Mouse (Mus musculus) left cerebral cortex, adult 18-20 months (tissue): ENCODE data around the gene Foxd4. TPM values are rescaled to one million over a fixed set of nuclear protein-coding genes. Genes with fewer than 3 reads are reported as not detected.

Experiments
- DNase-seq, 2 experiments: peaks; one replicate each; pipeline ENCODE4 v3.0.0; 2021 to 2022; ENCODE audit warnings: low spot score in 2 of 2, mixed read lengths in 1 of 2
- long read RNA-seq, 2 experiments: library from polyadenylated mRNA; stranded (forward); transcript quantifications; one replicate each; pipeline ENCODE4 v2.0.0; 2021
- total RNA-seq, 2 experiments: library from RNA; stranded (reverse); gene quantifications; 2 replicates each; pipeline ENCODE4 v1.2.3; 2021

Foxd4 gene
- not detected for total RNA-seq
- long read RNA-seq, experiment 1, result 0 reads
- long read RNA-seq, experiment 2, result 0 reads

DNA sequence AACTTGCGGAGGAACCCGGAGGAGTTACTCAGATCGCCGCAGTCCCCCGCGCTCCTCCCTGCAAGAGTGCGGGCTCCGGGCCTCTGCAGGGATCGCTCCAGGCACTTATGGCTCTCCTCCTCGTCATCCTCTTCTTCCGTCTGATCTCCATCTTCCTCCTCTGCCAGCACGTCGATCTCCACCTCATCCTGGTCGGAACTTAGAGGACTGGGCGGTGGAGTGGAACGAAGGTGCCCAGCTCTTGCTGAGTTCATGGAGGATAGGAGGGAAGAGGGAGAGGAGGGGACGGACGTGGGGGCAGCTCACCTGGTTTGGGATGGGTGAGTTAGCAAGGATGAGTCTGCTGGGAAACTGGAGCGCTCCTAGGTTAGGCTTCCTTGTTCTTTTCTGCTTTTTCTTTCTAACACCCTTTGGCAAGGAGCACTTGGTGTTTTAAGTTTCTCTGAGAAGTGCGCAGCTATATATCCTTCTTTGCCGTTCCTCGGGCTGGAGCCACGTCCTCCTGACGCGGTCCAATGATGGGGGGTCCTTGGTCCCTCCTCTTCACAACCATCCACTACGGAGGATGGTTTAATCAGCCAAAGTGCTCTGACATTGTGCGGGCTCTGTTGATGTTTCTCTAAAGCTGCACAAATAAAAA, at the start of gene Foxd4:
Foxd4 (minus strand) TSS at position 617 of the 640 bp plus-strand sequence.
- DNase-seq, result no peak

DNA sequence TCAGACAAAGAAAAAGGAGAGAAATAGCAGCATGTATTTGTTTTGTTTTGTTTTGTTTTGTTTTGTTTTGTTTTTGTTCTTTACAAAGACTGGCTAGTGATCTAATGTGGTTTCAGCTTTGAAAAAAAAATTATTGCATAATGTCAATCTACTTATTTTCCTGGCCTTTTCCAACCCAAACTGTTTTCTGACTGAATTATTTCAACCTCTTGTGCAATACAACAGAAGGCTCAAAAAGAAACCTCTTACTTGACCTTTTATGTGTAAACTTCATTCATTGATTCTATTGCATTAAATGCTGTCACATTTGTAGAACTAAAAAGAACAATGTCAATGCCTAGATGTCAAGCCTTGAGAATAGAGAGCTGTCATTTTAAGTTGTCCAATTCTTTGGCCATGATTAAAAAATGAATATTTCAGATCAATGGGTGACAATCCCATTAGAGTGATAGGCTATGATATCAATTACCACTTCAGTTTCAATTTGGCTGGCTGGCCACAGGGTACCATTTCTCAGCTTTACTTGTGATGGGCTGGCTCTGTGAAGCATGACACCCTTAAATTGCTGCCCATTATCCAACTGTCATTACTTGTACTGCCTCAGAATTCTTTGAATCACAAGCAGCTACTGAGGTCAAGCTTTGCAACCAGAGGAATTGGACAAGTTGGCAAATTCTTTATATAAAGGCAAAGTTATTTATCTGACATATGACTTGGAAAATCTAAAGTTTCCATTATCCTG, 44.7 kb upstream of the Foxd4 start:
- DNase-seq, result no peak

GRCm38 (mm10) chr19:24937084-24937483, 36.1 kb upstream of the Foxd4 start:
- DNase-seq, result no peak

- no peak for DNase-seq
Measured at GRCm38 (mm10) chr19:24929041-24929440, 28.0 kb upstream of the Foxd4 start.

- no peak for DNase-seq
Measured at GRCm38 (mm10) chr19:24920866-24921265, 19.9 kb upstream of the Foxd4 start.

- DNase-seq, result no peak
Measured at GRCm38 (mm10) chr19:24908385-24909155, 7.6 kb upstream of the Foxd4 start.

- no peak for DNase-seq
Measured at GRCm38 (mm10) chr19:24907655-24908054, 6.7 kb upstream of the Foxd4 start.

- DNase-seq, result no peak
Measured at GRCm38 (mm10) chr19:24902821-24903220, 1.8 kb upstream of the Foxd4 start.

- DNase-seq, result no peak
Measured at GRCm38 (mm10) chr19:24902256-24902655, 1.3 kb upstream of the Foxd4 start.

DNA sequence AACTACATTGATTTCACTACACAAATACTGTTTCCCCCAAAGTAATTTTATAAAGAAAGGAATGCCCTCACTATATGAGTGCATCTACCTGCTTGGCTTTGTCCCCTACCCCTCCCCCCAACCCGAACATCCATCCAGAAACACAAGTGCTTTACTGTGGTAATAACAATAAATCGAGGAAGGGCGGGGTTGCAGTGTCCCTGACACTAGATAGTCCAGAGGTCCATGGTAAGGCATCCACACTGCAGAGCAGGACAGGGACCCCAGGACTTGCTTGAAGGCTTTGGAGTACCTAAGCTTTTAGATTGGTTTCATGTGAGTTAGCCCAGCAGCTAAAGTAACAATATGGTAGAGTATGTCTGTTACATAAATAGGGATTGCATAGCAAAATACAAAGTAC, 669 bp upstream of the Foxd4 start:
- DNase-seq, result no peak

- DNase-seq, result no peak
Measured at GRCm38 (mm10) chr19:24899578-24900544, 1.1 kb downstream of the Foxd4 start.

GRCm38 (mm10) chr19:24898737-24899577, 2.0 kb downstream of the Foxd4 start:
- DNase-seq, result no peak

GRCm38 (mm10) chr19:24897896-24898736, 2.9 kb downstream of the Foxd4 start:
- no peak for DNase-seq

- no peak for DNase-seq
Measured at GRCm38 (mm10) chr19:24897006-24897895, 3.7 kb downstream of the Foxd4 start.

- DNase-seq, result no peak
Measured at GRCm38 (mm10) chr19:24896536-24896935, 4.5 kb downstream of the Foxd4 start.

GRCm38 (mm10) chr19:24886888-24887287, 14.1 kb downstream of the Foxd4 start:
- no peak for DNase-seq

- DNase-seq, result peak; percentile 51 to 59
Measured at GRCm38 (mm10) chr19:24885504-24885903, 15.5 kb downstream of the Foxd4 start.

DNA sequence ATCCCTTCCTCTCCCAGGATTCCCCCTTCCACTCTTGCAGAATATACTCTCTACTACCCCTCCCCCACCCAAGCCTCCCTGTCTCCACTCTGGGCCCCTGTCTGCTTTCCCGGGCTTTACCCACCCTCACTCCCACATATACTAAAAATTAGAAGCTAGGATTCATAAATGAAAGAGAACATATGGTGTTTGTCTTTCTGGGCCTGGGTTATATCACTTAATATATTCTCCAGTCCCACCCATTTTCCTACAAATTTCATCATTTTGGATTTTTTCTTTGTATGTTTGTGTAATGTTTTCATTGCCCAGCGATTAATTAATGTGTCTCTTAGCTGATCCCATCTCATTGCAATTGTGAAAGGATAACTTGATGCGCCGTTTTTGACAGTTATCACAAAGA, 19.8 kb downstream of the Foxd4 start:
- no peak for DNase-seq
